Mouse (Mus musculus) c-Kit-negative CD71-positive TER-119-positive erythroid progenitor cells, embryonic 14.5 days (primary cell): ENCODE results near the gene Iqgap2.
A peak's percentile ranks its signal among the peaks of the same experiment; 100 is the strongest.

Experiments
- DNase-seq: peaks from one replicate; pipeline ENCODE4 v3.0.0-alpha.2; 2013; ENCODE audit warnings: low read depth, low spot score

Gene Iqgap2

DNA sequence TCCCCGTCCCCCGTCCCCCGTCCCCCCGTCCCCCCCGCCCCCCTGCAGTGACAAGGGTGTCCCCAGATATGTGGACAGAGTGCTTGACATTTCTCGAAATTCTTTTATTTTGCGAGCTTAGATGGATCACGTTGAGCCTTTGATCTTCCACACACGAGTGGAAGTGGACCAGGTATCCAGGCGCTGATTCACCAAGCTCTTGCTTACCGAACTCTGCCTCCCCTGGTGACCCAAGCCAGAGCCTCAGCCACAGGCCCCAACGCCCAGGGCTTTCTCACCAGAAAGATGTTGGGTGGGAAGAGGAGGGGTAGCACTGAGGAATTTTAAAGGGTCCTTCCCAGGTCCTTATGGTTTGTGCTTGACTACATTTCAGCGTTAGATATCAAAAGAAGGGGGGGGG is 272.9 kb downstream of the Iqgap2 start:
- DNase-seq: no peak

DNA sequence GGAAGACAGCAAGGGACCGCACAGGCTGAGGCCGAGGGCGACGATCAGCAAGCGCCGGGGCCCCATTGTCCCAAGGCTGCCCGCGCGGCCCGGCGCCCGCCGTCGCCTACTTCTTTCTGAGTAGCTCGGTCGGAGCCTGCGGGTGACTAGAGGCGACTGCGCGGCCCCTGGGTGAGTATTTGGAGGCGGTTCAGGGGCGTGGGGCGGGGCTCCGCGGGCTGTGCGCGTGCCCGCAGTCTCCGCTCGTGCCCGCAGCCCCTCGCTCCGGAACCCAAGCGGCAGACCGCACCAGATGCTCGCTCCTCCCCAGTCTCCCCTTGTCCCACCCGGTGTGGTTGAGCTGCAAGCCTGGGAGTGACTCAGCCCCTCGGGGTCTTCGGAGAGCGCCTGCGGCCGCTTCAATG is 273.4 kb downstream of the Iqgap2 start, which contains the start of gene F2r:
F2r (minus strand) TSS at position 179 of the 404 bp plus-strand sequence.
- DNase-seq: peak; percentile 56

DNA sequence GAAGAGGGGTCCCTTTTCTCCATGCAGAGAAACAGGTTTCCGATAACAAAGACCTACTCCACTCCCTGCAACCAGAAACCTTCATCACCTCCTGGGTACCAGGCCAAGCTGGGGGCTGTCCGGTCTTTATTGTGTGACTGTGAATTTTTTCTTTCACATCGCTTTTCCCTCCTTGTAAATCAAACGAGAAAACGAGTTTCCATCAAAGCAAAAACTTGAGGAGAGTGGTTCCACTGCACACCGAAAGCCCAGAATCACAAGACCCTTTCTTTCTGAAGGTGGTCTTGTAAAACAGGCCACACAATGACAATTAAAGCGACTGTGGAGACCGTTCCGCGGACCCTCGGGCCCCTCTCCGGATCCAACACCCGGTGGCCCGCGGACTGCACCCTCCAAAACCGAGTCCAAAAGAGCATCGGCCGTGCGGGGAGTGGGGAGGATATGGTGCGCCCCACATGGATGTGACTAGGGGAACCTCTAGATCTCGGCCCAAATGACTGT is 274.0 kb downstream of the Iqgap2 start:
- peak; percentile 8 for DNase-seq

DNA sequence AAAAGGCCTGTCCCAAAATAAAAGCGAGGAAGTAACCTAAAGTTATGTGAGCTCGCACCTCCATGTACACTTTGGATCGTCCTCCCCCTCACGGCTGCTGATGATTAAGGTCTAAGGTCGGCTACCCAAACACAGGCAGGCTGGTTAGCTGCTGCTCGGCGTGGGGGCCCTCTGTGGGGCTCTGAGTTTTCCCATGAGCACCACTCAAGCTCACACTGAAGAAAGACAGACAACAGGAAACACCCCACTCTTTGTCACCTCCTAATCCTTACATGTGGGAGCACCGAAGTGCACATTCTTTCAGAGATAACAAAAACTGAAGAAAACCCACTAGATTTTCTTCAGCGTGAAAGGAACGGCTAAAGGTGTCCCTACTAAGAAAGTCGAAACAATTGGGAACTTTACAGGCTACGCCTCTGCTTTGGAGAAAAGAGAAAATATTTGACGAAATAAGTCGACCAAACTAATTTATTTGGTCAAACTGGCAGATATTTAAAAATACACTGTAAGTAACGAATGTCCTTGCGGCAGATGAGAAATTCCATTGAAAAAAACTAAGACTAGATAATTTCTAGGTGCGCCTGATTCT is 274.5 kb downstream of the Iqgap2 start:
- peak; percentile 35 for DNase-seq

DNA sequence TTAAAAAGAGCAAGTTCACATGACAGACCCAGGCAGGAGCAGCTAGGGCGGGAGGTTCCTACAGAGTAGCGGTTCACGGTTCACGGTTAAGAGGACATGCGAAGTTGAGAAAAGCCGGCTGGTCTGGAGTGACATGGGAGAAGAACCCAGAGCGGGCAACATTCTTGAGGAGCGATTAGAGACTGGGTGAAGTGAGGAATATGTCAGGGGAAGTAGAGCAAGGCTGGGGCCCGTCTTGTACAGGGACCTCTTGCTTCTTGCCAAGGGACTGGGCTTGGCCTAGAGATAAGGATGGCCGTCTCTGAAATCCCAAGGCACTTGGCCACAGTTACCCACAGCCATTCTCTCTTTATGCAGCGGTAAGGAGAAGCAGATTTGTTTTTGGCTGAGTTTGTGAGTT is 275.2 kb downstream of the Iqgap2 start:
- peak; percentile 40 for DNase-seq

DNA sequence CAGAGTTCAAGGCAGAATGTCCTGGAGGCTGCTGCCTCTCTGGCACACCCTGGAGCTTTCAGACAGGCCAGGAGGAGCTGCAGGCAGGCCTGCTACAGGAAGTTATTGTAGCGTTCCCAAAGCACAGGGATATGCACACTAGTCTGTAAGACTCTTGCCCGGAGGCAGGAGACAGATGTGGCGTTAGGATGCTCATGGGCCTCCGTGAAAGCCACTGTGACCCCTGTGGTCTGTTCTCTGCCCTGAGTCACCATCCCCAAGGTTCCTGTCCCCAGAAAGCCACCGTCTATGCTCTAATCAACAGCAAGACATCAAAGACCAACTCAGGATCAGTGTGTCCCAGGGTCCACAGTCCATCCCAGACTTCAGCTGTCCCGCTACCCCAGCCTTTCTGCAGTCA is 277.0 kb downstream of the Iqgap2 start:
- no peak for DNase-seq

DNA sequence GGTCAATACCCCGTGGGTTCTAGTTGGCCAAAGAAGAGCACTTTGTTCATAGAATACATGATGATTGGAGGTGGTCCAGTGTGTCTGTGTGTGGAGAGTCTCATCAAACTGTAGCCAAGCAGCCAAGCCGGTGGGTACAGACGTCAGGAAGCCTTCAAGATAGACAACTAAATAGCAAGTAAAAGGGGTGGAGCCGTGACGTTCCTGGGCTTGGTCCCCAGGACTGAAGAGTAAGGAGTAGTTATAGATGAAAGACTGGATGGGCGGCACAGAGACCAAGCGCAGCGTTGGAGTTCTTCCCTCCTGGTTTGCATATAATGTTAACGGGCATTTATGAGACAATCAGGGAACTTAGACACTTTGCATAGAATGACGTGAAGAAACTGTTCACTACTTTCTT is 279.5 kb downstream of the Iqgap2 start:
- no peak for DNase-seq

DNA sequence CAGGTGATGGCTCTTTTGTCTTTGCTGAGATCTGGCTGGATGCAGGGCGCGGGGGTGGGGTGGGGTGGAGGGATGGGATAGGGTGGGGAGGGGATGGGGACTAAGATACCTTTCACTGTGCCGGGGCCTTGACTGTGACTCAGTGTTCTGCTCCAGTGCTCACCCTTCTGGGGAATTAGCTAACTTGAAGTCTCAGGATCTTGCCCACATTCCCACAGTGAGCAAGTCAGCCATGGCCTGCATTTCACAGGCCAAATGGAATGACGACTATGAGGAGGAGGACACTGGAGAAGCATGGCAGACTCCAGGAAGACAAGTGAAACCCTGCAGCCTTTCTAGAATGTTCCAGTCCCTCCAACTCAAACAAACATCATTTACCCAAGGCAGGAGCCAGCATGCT is 280.0 kb downstream of the Iqgap2 start:
- no peak for DNase-seq

DNA sequence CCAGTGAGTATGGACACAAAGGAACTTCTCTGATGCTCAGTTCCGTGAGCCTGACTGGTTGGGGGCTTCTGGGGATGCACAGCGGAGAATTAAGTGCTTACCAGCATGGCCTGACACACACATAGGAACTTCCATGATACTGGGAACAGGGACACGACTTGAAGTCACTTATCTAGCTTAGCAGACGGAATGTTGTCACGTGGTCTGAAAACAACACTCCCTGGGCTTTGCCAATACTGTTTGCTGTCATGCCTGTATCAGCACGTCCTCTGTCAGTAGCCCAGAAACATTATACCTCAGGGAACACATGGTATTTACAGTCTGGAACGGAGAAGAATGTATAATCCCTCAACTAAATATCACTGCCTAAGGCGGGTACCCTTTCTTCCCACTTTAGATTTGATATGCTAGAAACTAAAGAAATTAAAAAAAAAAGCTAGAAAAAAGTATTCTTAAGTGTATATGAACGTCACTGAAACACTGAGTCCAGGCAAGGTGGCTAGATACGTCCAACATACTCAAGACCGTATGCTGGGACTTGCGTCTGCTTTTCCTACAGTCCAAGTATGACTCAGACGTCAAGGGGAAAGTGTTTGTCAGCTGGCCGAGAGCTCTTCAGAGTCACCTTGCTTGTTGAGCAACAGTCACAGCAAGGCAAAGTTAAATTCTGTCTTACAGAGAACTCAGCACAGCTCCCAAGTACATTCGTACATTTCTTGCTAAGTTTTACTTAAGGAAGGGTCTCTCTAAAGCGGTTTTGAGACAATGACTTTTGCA is 280.7 kb downstream of the Iqgap2 start:
- peak; percentile 47 for DNase-seq

DNA sequence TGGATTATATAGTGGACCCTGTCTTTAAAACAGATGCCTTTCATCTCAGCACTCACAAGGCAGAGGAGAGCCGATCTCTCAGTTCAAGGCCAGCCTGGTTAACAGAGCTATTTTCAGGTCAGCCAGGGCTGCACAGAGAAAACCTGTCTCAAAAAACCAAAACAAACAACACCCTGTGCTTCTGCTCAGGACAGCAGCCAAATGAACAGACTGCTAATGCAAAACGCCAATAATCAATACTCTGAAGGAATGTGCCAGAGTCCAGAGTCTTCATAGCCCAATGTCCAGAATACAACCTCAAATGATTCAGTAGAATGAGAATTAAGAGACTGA is 282.7 kb downstream of the Iqgap2 start:
- DNase-seq: no peak

DNA sequence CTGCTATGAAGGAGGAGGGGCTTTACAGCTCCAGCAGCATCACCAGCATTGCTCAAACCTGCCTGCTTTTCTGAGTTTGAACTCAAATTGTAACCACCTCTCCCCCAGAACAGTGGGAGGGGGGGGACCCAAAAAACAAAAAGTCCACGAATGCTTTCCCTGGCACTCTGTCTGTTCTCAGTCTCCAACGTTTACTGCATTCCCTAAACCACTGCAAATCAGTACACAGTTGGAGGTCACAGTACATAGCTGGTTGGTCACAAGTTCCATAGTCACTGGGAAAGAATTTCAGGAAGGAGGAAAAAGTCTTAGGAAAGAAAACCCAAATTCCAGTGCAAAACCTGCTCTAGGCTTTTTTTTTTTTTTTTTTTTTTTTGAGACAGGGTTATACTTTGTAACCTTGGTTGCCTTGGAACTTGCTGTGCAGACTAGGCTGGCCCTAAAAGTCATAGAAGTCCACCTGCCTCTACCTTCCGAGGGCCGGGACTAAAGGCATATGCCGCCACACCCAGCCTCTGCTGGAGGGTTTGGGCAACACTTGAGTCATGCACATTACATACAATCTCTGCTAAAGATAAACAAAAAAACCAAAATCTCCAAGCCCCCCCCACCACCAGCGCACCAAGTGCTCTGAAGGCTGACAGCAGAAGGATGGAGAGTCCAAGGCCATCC is 283.2 kb downstream of the Iqgap2 start:
- no peak for DNase-seq

DNA sequence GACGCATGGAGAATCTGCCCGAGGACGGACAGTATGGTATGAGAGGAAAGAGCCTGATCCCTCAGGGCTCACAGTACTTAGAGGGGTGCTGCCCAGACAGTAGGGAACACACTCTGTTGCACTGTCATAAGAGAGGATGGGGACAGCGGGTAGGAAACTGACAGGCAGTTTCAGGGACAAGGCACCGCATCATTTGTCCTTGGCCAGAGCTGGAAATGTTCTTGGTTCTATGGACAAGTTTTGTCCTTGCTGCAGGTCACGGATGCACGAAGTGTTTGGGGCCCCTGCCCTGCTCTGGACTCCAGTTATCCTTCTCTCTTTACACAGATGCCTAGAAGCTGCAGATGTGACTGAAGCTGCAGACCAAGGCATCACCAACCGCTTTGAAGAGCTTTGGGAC is 284.7 kb downstream of the Iqgap2 start:
- DNase-seq: no peak

DNA sequence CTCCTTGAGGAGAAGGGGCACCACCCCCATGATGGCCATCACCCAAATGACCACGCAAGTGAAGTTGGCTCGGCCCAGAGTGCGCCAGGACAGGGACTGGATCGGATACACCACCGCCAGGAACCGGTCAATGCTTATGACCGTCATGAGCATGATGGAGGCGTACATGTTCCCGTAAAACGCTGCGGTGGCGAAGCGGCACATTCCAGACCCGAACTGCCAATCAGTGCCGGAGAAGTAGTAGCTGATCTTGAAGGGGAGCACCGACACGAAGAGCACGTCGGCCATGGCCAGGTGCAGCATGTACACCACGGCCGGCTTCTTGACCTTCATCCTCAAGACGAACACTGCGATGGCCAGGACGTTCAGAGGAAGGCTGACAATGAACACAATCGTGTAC is 287.4 kb downstream of the Iqgap2 start:
- DNase-seq: no peak

DNA sequence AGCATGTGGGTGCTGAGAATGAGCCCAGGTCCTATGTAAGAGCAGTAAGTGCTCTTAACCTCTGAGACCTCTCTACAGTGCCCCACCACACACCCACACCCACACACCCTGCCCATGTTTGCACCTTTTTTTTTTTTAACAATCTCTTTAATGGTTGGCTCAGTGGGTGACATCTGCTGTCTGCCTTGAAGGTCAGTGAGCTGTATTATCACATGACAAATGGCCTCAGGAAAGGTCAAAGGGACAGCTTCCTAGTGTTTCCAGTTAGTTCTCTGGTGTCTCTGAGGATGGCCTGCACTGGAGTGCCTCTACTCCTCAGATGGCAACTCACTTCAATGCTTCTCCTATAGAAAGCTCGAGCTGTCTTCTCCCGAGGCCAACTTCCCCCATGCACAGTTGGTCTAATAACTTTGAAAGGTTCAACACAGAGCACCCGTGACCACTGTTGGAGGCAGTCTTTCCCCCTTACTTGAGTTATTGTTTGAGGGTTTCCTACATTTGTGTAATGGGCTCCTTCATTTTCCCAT is 291.8 kb downstream of the Iqgap2 start:
- no peak for DNase-seq

DNA sequence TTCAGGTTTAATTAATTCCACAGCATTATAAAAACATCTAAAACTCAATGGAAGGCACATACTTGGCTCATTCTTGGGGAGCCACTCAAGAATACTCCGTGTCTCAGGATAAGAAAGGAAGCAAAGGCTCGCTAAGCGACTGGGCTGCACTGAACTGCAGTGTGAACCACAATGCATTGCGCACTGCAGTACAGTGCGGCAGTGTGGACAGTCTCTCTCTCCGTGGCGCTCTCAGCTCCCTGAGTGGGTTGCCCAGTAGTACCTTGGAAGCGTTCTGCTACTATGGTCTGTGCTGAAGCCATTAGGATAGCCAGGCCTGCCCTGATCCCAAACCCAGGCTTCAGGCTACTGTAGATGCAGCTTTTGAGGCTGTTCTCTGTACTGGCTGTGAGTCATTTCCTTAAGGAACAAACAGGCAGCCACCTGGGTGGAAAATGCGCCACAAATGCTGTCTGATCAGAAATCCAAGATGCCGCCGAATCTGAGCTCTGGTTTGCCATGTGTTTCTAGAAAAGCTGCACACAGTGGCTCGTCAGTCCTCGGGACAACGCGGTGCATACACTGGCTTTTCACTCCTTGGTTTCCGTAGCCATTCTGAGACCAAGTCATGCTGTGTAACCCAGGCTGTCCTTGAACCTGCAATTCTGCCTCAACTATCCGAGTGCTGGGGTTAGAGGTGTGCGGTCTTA is 293.3 kb downstream of the Iqgap2 start:
- DNase-seq: no peak

DNA sequence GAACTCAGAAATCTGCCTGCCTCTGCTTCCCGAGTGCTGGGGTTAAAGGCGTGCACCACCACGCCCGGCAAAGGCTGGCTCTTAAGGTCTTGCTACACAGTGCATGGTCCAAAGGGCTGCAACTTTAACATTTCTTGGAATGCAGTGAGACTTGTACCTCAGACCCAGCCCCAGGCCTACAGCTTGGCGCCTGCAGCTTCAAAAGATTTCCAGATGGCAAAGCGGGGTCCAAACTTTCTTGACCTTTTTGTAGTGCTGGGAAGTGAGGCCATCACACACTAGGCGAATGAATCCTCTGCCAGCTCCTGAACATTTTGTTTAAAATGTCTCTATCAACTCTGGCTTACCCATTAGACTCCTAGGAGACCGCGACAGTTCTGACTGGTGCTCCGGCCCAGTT is 294.1 kb downstream of the Iqgap2 start:
- no peak for DNase-seq

DNA sequence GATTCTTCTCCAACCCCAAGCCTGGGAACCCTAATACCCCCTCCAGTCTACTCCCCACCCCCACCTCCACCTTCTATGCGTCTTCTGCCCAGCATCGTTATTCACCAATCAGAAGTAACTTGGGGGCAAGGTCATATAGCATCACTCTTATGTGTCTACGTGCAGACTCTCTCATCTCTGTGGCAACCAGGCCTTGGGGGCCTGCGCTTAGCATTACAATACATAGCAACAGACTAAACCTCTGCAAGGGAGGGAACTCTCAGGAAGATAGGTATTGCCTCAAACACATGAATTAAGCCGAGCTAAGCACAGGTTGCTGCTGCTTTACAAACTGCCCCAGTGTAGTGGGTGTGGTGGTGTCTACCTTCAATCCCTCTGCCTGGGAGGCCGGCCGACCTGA is 295.0 kb downstream of the Iqgap2 start:
- DNase-seq: no peak

DNA sequence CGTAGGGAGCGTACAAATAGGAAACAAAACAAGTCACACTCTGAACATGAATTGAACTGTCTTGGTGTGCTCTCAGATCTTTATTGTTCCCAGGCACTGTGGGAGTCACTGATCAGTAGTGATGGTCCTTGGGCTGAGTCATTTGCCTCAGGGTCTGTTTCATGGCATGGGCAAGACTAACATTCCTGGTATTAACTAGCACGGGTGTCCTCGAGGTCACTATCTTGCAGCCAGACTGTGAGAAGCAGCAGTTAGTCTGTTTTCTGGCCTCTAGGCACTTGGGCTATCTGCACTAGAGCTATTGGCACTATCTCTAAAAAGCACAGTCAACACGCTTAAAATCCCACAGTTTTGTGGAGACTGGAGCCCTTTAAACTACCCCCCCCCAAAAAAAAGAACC is 295.8 kb downstream of the Iqgap2 start:
- DNase-seq: no peak

DNA sequence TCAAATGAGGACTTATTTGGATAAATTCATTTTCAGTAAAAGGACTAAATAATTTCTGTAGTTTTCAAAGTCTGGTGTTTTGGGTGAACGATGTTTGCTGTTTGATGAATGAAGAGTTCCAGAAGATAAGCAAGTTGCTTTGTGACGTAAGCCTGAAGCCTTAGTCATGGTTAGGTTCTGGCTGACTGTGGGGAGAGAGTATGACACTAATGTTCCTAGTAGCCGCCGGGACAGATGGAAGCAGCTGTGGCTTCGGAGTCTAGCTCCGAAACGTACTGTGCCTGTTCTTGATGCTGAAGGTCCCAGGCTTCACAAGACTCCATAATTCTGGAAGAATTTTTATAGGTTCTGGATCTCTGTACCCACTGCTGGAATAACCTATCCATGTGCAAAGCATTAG is 296.3 kb downstream of the Iqgap2 start:
- no peak for DNase-seq

DNA sequence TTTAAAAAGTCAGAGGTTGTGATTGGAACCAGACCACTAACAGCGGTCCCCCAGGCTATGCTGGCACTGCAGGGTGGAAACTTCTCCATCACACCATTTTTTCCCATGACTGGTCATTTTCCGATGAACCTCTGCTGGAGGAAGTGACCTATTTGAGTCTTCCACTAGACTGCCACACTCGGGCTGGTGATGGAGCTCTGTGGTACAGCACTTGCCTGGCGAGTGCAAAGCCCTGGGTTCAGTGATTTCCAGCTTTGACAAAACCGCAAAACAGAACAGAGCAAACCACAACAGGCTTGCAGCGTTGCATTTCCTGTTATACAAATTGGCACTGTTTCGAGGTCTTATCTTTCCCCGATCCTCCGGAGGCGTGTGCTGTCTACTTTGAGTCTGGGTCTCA is 298.9 kb downstream of the Iqgap2 start:
- DNase-seq: no peak

DNA sequence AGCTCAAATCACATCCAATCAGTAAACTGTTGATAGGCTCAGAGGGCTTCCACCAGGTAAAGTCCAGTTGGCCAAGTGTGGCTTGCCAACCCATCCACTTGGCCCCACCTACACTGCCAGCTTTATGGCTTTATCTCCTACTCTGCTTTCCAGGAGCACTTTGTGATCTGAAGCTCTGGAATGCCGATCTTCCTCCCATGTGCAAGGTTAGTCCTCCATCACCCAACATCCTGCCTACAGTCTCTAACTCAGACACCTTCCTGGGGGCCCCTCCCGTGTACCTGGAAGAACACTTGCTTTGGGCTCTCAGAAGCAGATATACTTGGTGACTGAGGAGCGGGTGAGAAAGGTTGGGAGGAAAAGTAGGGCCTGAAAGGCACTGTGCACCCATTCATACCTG is 300.1 kb downstream of the Iqgap2 start:
- no peak for DNase-seq

DNA sequence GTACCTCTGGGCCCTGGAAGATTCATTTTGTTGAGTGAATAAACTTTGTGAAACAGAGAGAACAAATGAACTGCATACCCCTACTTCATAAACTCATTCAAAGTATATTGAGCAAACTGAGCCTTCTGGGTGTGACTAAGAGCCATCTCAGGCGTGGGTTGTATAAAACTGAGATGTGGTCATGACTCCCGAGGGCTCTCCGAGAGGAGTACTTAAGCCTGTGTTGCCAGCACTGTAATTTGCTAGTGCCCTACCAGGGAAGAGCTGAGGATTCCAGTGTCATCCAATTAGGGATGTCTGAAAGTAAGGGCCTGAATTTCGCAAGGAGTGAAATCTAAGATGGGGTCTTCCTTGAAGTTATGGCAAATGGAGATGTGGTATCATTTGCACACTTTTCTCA is 304.1 kb downstream of the Iqgap2 start:
- no peak for DNase-seq
